Mouse (Mus musculus) megakaryocyte, embryonic 14.5 days (primary cell): ENCODE results near the gene Ak5.

Source experiments
- FLI1 ChIP-seq: IDR thresholded peaks from 2 replicates; pipeline ENCODE4 v1.6.1; 2012; ENCODE audit warnings: low read length, inconsistent platforms, mixed read lengths
- GATA1 ChIP-seq: IDR thresholded peaks from 3 replicates; pipeline ENCODE4 v1.6.1; 2012; ENCODE audit warnings: mixed read lengths, low read length, inconsistent platforms, borderline replicate concordance

DNA sequence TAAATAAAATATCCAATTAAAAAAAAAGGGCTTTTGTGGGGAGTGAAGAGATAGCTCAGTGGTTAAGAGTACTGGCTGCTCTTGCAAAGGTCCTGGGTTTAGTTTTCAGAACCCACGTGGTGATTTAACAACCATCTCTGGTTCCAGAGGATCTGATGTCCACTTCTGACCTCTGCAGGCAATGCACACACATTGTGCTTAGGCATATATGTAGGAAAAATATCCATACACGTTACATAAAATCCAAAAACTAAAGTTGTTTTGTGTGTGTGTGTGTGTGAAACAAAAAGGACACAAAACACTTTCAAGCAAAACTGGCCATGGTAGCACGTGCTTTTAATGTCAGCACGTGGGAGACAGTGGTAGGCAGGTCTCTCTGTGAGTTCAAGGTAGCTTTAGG, 44.8 kb upstream of the Ak5 start:
- no peak for TF ChIP-seq GATA1
- TF ChIP-seq FLI1: no peak
